Mouse (Mus musculus) liver, embryonic 14 days (tissue): Measurements from ENCODE around the gene Mif. TPM values are rescaled to one million over a fixed set of nuclear protein-coding genes. Genes with fewer than 3 reads are reported as not detected.

Experiments used
- polyA plus RNA-seq: library from polyadenylated mRNA; depleted of rRNA; stranded (reverse); fragments of >200 nt; gene quantifications from 2 replicates; pipeline ENCODE4 v1.2.3, GENCODE M21; 2012; rRNA removed

Mif gene
- 763 and 777 TPM in 2 replicates for polyA plus RNA-seq

GRCm38 (mm10) chr10:75859786-75860470 lies at the start of gene Mif:
Gene Mif (minus strand): TSS chr10:75860240.

DNA sequence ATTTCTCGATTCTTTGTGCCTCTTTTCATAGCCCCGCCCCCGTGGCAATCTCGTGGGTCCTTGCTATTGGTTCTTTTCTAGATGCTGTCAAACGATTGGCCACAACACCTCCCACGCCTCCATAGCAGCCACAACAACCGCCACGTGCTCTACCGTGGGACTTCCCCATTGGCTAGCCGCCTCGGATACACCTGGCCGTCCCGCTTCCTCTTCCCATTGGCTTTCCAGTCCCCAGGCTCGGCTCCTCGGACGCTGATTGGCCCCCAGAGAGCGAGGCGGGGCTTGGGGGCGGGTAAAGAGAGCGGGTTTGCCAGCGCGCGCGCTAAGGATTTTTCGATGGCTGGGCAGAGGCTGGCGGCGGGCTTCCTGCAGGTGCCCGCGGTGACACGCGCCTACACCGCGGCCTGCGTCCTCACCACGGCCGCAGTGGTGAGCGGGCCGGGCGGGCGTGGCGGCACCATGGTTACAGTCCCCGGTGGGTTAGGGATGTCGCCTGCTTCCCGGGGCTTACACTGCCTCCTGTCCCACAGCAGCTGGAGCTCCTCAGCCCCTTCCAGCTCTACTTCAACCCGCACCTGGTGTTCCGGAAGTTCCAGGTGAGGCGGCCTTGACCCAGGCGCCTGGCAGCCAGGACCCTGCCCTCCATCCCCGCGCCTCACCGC lies 33.2 kb upstream of the Mif start, which contains the start of gene Derl3:
Gene Derl3 (plus strand): TSS at position 325 of the 662 bp plus-strand sequence.

GRCm38 (mm10) chr10:75837248-75837759 lies 22.7 kb downstream of the Mif start, which contains the start of gene Gstt2:
Gene Gstt2 (minus strand): TSS chr10:75837424.

DNA sequence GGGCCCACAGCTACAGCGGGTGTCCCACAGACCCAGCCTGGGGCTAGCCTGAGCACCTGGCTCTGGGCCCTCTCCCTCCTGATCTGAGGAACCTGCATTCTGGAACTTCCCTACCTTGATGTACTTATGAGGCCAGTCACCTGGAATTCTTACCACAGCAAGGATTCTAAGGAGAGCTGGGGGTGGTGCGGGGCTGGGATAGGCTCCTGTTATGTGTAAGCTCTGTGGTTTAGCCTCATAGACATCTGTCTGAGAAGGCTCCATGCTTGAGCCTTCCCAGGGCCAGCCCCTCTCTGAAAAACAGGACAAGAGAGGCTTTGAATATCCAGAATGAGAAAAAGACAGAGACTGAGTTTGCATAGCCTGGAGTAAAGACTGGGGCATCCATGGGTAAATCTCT lies 37.6 kb downstream of the Mif start, which contains the start of gene Gstt4:
Gene Gstt4 (minus strand): TSS at position 101 of the 400 bp plus-strand sequence.

Other genes starting within 250 kb of the Mif start
- gene Susd2, start 216.2 kb downstream of the Mif start, polyA plus RNA-seq = 0.94 and 1.1 TPM in 2 replicates
- 8.7 and 12.0 TPM in 2 replicates for gene Cabin1, start 95.9 kb downstream of the Mif start, polyA plus RNA-seq
- 96.1 and 120 TPM in 2 replicates for gene Ddt, start 86.8 kb downstream of the Mif start, polyA plus RNA-seq
- 0.09 TPM in 1 of 2 replicates, not detected in the other for gene Gm20441, start 79.3 kb downstream of the Mif start, polyA plus RNA-seq
- 3.8 and 5.9 TPM in 2 replicates for gene Gstt3, start 78.8 kb downstream of the Mif start, polyA plus RNA-seq
- gene Gstt1, start 61.7 kb downstream of the Mif start, polyA plus RNA-seq = 55.5 and 69.9 TPM in 2 replicates
- gene Gstt4, start 37.7 kb downstream of the Mif start, polyA plus RNA-seq = 0.03 TPM in 1 of 2 replicates, not detected in the other
- 29.6 and 31.3 TPM in 2 replicates for gene Gstt2, start 22.8 kb downstream of the Mif start, polyA plus RNA-seq
- gene Derl3, start 33.2 kb upstream of the Mif start, polyA plus RNA-seq = 0.25 and 0.42 TPM in 2 replicates
- gene Smarcb1, start 61.4 kb upstream of the Mif start, polyA plus RNA-seq = 25.7 and 31.4 TPM in 2 replicates
- gene Chchd10, start 72.9 kb upstream of the Mif start, polyA plus RNA-seq = 47.5 and 59.7 TPM in 2 replicates
- 1.3 and 1.8 TPM in 2 replicates for gene Mmp11, start 76.3 kb upstream of the Mif start, polyA plus RNA-seq
- 20.8 and 25.9 TPM in 2 replicates for gene Gm867, start 80.4 kb upstream of the Mif start, polyA plus RNA-seq
- gene Vpreb3, start 82.8 kb upstream of the Mif start, polyA plus RNA-seq = 0.52 and 1.2 TPM in 2 replicates
- 0.03 and 0.05 TPM in 2 replicates for gene Gm5134, start 94.3 kb upstream of the Mif start, polyA plus RNA-seq
- gene Zfp280b, start 172.4 kb upstream of the Mif start, polyA plus RNA-seq = 7.5 and 8.2 TPM in 2 replicates